Mouse (Mus musculus) olfactory bulb, adult 2 months (tissue): Measurements from ENCODE around the gene Kank2.

Experiments
- CTCF ChIP-seq: fragments of 200-500 bp; IDR thresholded peaks from 2 replicates; pipeline ENCODE4 v1.5.1; 2012; ENCODE audit warnings: low read depth, mild to moderate bottlenecking, low read length, moderate library complexity; ENCODE audit not compliant: insufficient read depth
- POLR2A ChIP-seq: fragments of 200-500 bp; IDR thresholded peaks from 2 replicates; pipeline ENCODE4 v1.6.1; 2012; ENCODE audit warnings: mild to moderate bottlenecking, low read depth, low read length, moderate library complexity; ENCODE audit not compliant: insufficient read depth

- TF ChIP-seq CTCF (no peak), POLR2A (no peak)
These were observed 3.0 kb downstream of the Kank2 start for GRCm38 (mm10) chr9:21795579-21795978.
